ENCODE assay signal across 21 mouse cellular contexts in genomic region chr7:126511287-126511686, GRCm38 (mm10). TPM values are rescaled to one million over a fixed set of nuclear protein-coding genes. Genes with fewer than 3 reads are reported as not detected.
DNase-seq lines count a peak whose midpoint lies in the region; ATAC-seq and TF ChIP-seq lines count a peak whose summit lies in the region.
"Had no signal": no experiment of that assay in that cellular context is flagged by ENCODE, and none has a peak within 500 bp of the region (broad histone marks: within the 10 kb centered on the region; RNA-seq: fewer than 3 reads in every experiment).

No protein-coding gene starts in this region.

- no peaks in the 10 kb centered on the region for H3K36me3 ChIP-seq in midbrain, embryonic 11.5 days (ENCODE audit: control insufficient read depth, insufficient read depth, low read length)
- no peaks in the 10 kb centered on the region for H3K36me3 ChIP-seq in midbrain, embryonic 16.5 days (ENCODE audit: control insufficient read depth, insufficient read depth, low read length)
- H3K36me3 ChIP-seq: embryonic facial prominence, embryonic 12.5 days; forebrain, embryonic 15.5 days; G1E; hindbrain, embryonic 13.5 days had no signal

- H3K27ac ChIP-seq in midbrain, embryonic 11.5 days (ENCODE audit: low read depth, low read length) = no peak overlapping the region
- H3K27ac ChIP-seq in midbrain, embryonic 16.5 days (ENCODE audit: low read length) = no peak overlapping the region
- H3K27ac ChIP-seq in left cerebral cortex, adult 2 months = no peak overlapping the region
- H3K27ac ChIP-seq: embryonic facial prominence, embryonic 12.5 days; forebrain, embryonic 15.5 days; hindbrain, embryonic 13.5 days; hindbrain, postnatal 0 days had no signal

- no peak for ATAC-seq in midbrain, embryonic 11.5 days (ENCODE audit: low FRiP score)
- no peak for ATAC-seq in midbrain, embryonic 16.5 days
- ATAC-seq: CD4-positive, CD25-positive, alpha-beta regulatory T cell, adult 4 months; forebrain, embryonic 15.5 days; hindbrain, postnatal 0 days had no signal

- no peak for TF ChIP-seq CTCF in left cerebral cortex, adult 2 months (IDR thresholded peaks at IDR 0.05)

- peak; percentile 61 for DNase-seq in adrenal gland, adult 8-10 months
- no peak for DNase-seq in adrenal gland, adult 18-20 months (ENCODE audit: low spot score in 2 of 2)
- DNase-seq in midbrain, embryonic 11.5 days (ENCODE audit: low spot score, missing footprints) = peak; percentile 8
- peak; percentile 57 for DNase-seq in adrenal gland, postnatal 14 days
- no peak for DNase-seq in layer of hippocampus, adult 9-11 months
- no peak for DNase-seq in left cerebral cortex, adult 2 months (ENCODE audit: extremely low spot score in 1 of 2, low spot score in 2 of 2)
- DNase-seq: B cell, adult 2 months; cerebellum, adult 11-12 months; cerebellum, adult 9-10 months; cerebellum, postnatal 25 days; gastrocnemius, postnatal 14 days; heart, postnatal 14 days; kidney, adult 11 months had no signal

- no peak overlapping the region for H3K4me3 ChIP-seq in midbrain, embryonic 11.5 days (ENCODE audit: low read depth, low read length)
- no peak overlapping the region for H3K4me3 ChIP-seq in midbrain, embryonic 16.5 days (ENCODE audit: low read depth, low read length)
- no peak overlapping the region for H3K4me3 ChIP-seq in left cerebral cortex, adult 2 months
- H3K4me3 ChIP-seq: embryonic facial prominence, embryonic 12.5 days; forebrain, embryonic 15.5 days; hindbrain, embryonic 13.5 days had no signal

- no peaks in the 10 kb centered on the region; the same call in 1 of the 2 replicates for H3K4me1 ChIP-seq in midbrain, embryonic 11.5 days (ENCODE audit: control insufficient read depth, insufficient read depth, low read length)
- no peaks in the 10 kb centered on the region for H3K4me1 ChIP-seq in midbrain, embryonic 16.5 days (ENCODE audit: control insufficient read depth, insufficient read depth, low read length)
- H3K4me1 ChIP-seq: embryonic facial prominence, embryonic 12.5 days; forebrain, embryonic 15.5 days; hindbrain, embryonic 13.5 days had no signal

- no peak overlapping the region for H3K9ac ChIP-seq in midbrain, embryonic 11.5 days (ENCODE audit: low read length)
- H3K9ac ChIP-seq in midbrain, embryonic 16.5 days (ENCODE audit: low read depth, low read length) = no peak overlapping the region
- H3K9ac ChIP-seq: embryonic facial prominence, embryonic 12.5 days; forebrain, embryonic 15.5 days; hindbrain, embryonic 13.5 days had no signal

- no peaks in the 10 kb centered on the region for H3K9me3 ChIP-seq in midbrain, embryonic 11.5 days (ENCODE audit: control insufficient read depth, low read length)
- H3K9me3 ChIP-seq in midbrain, embryonic 16.5 days (replicated peaks; ENCODE audit: control insufficient read depth, low read length, poor library complexity, severe bottlenecking) = no peaks in the 10 kb centered on the region
- H3K9me3 ChIP-seq: embryonic facial prominence, embryonic 12.5 days; forebrain, embryonic 15.5 days; G1E; hindbrain, embryonic 13.5 days had no signal

- H3K27me3 ChIP-seq in midbrain, embryonic 11.5 days (ENCODE audit: control insufficient read depth, insufficient read depth, low read length) = no peaks in the 10 kb centered on the region
- H3K27me3 ChIP-seq in midbrain, embryonic 16.5 days (ENCODE audit: control insufficient read depth, insufficient read depth, low read depth, low read length) = no peaks in the 10 kb centered on the region
- H3K27me3 ChIP-seq: embryonic facial prominence, embryonic 12.5 days; forebrain, embryonic 15.5 days had no signal

- 82% methylated on average over 3 of the region's 3 CpGs for WGBS in midbrain, embryonic 11.5 days
- WGBS in midbrain, embryonic 16.5 days = 87% methylated on average over 3 of the region's 3 CpGs

- intact Hi-C loops in left cerebral cortex, adult 2 months (cut with DNase I) = no loop called here

- no peak overlapping the region for H3K4me2 ChIP-seq in midbrain, embryonic 11.5 days
- no peak overlapping the region for H3K4me2 ChIP-seq in midbrain, embryonic 16.5 days (ENCODE audit: low read length)
- H3K4me2 ChIP-seq: embryonic facial prominence, embryonic 12.5 days; forebrain, embryonic 15.5 days; hindbrain, embryonic 13.5 days had no signal

RNA-seq across cellular contexts. Expression of gene Atxn2l, which starts 8.1 kb away (rescaled TPM):
- 100 to 1,000 TPM in 2 of 4 experiments, 10 to 100 TPM in 2; 83.3 to 141 (median 110) TPM for total RNA-seq in adrenal gland, adult 8-10 months (2022)
- 100 to 1,000 TPM in 1 of 2 experiments, 10 to 100 TPM in 1; 99.5 to 111 TPM for total RNA-seq in adrenal gland, adult 18-20 months (2021)
- polyA plus RNA-seq in midbrain, embryonic 11.5 days (2014; fragmentation: Nextera tagmentation; extraction: Ambion mirVana) = 52.7 and 58.6 TPM in 2 replicates
- polyA plus RNA-seq in midbrain, embryonic 16.5 days (2015; fragmentation: Nextera tagmentation; extraction: Ambion mirVana) = 66.9 and 68.8 TPM in 2 replicates
- total RNA-seq in adrenal gland, postnatal 14 days (2021) = 90.3 and 96.7 TPM in 2 replicates
- total RNA-seq in left cerebral cortex, adult 2 months (2021) = 100 to 1,000 TPM; 131 to 139 TPM

RNA-seq across cellular contexts. Expression of gene Tufm, which starts 24.1 kb away (rescaled TPM):
- 100 to 1,000 TPM; 205 to 255 (median 223) TPM for total RNA-seq in adrenal gland, adult 8-10 months (2022)
- 100 to 1,000 TPM; 221 to 235 TPM for total RNA-seq in adrenal gland, adult 18-20 months (2021)
- 133 and 146 TPM in 2 replicates for polyA plus RNA-seq in midbrain, embryonic 11.5 days (2014; fragmentation: Nextera tagmentation; extraction: Ambion mirVana)
- 121 and 127 TPM in 2 replicates for polyA plus RNA-seq in midbrain, embryonic 16.5 days (2015; fragmentation: Nextera tagmentation; extraction: Ambion mirVana)
- 221 and 223 TPM in 2 replicates for total RNA-seq in adrenal gland, postnatal 14 days (2021)
- total RNA-seq in left cerebral cortex, adult 2 months (2021) = 10 to 100 TPM; 78.0 to 93.5 TPM

RNA-seq across cellular contexts. Expression of gene Sh2b1, which starts 36.1 kb away (rescaled TPM):
- total RNA-seq in adrenal gland, adult 8-10 months (2022) = 10 to 100 TPM; 54.3 to 78.7 (median 65.2) TPM
- total RNA-seq in adrenal gland, adult 18-20 months (2021) = 10 to 100 TPM; 56.2 to 60.8 TPM
- 38.1 and 44.6 TPM in 2 replicates for polyA plus RNA-seq in midbrain, embryonic 11.5 days (2014; fragmentation: Nextera tagmentation; extraction: Ambion mirVana)
- 76.8 and 79.6 TPM in 2 replicates for polyA plus RNA-seq in midbrain, embryonic 16.5 days (2015; fragmentation: Nextera tagmentation; extraction: Ambion mirVana)
- 52.3 and 56.4 TPM in 2 replicates for total RNA-seq in adrenal gland, postnatal 14 days (2021)
- total RNA-seq in left cerebral cortex, adult 2 months (2021) = 10 to 100 TPM; 76.5 to 78.3 TPM

RNA-seq across cellular contexts. Expression of gene Atp2a1, which starts 48.4 kb away (rescaled TPM):
- total RNA-seq in adrenal gland, adult 8-10 months (2022) = under 1 TPM in 1 of 4 experiments, not detected in 3; 0.08 TPM
- 10 to 100 TPM in 1 of 2 experiments, not detected in 1; 10.0 TPM for total RNA-seq in adrenal gland, adult 18-20 months (2021)
- 0.29 and 0.38 TPM in 2 replicates for polyA plus RNA-seq in midbrain, embryonic 11.5 days (2014; fragmentation: Nextera tagmentation; extraction: Ambion mirVana)
- polyA plus RNA-seq in midbrain, embryonic 16.5 days (2015; fragmentation: Nextera tagmentation; extraction: Ambion mirVana) = 0.39 and 0.71 TPM in 2 replicates
- total RNA-seq in adrenal gland, postnatal 14 days (2021) = 0.33 and 0.68 TPM in 2 replicates
- under 1 TPM; 0.14 to 0.35 TPM for total RNA-seq in left cerebral cortex, adult 2 months (2021)
- total RNA-seq: G1E had no signal
- polyA plus RNA-seq: forebrain, embryonic 11.5 days had no signal

RNA-seq across cellular contexts. Expression of gene Eif3c, which starts 54.9 kb away (rescaled TPM):
- 100 to 1,000 TPM; 206 to 258 (median 232) TPM for total RNA-seq in adrenal gland, adult 8-10 months (2022)
- 100 to 1,000 TPM; 199 to 243 TPM for total RNA-seq in adrenal gland, adult 18-20 months (2021)
- polyA plus RNA-seq in midbrain, embryonic 11.5 days (2014; fragmentation: Nextera tagmentation; extraction: Ambion mirVana) = 189 and 198 TPM in 2 replicates
- 177 and 184 TPM in 2 replicates for polyA plus RNA-seq in midbrain, embryonic 16.5 days (2015; fragmentation: Nextera tagmentation; extraction: Ambion mirVana)
- total RNA-seq in adrenal gland, postnatal 14 days (2021) = 241 and 262 TPM in 2 replicates
- 100 to 1,000 TPM; 173 to 179 TPM for total RNA-seq in left cerebral cortex, adult 2 months (2021)

Comparison
In these comparisons a context has a peak if more than half of its experiments do, and no peak if none do; other contexts are left out.
1. DNase-seq: peak in adrenal gland, adult 8-10 months (single experiment), midbrain, embryonic 11.5 days (single experiment) and adrenal gland, postnatal 14 days (single experiment); none in adrenal gland, adult 18-20 months (0 of 2), layer of hippocampus, adult 9-11 months (single experiment) and left cerebral cortex, adult 2 months (0 of 2).